Mouse (Mus musculus) C2C12 (cell line): ENCODE data around the gene Pou2f1. TPM values are rescaled to one million over a fixed set of nuclear protein-coding genes. Genes with fewer than 3 reads are reported as not detected.

ENCODE experiments used
- H3K27me3 ChIP-seq: one replicate; pipeline ENCODE4 v1.6.1; 2011; ENCODE audit not compliant: control insufficient read depth, insufficient read depth, insufficient read length
- H3K36me3 ChIP-seq: one replicate; pipeline ENCODE4 v1.6.1; 2011; ENCODE audit not compliant: control insufficient read depth, insufficient read depth
- H3K4me3 ChIP-seq: one replicate; pipeline ENCODE4 v1.5.1; 2011; ENCODE audit warnings: mild to moderate bottlenecking, control low read depth; ENCODE audit not compliant: poor library complexity, insufficient read depth, severe bottlenecking
- H3K79me2 ChIP-seq: one replicate; pipeline ENCODE4 v1.6.1; 2011; ENCODE audit not compliant: control insufficient read depth, insufficient read depth
- H3K79me3 ChIP-seq: one replicate; pipeline ENCODE4 v1.6.1; 2011; ENCODE audit warnings: low read depth, control low read depth
- H3ac ChIP-seq: one replicate; pipeline ENCODE3; 2011; ENCODE audit warnings: low read depth; ENCODE audit not compliant: control insufficient read depth, insufficient read length
- CEBPB ChIP-seq: IDR thresholded peaks from one replicate; pipeline ENCODE4 v1.6.1; 2011; ENCODE audit warnings: low read depth, mild to moderate bottlenecking, control low read depth, moderate library complexity
- CTCF ChIP-seq: IDR thresholded peaks from one replicate; pipeline ENCODE4 v1.5.1; 2011; ENCODE audit not compliant: control insufficient read depth, insufficient read depth, insufficient read length
- FOSL1 ChIP-seq: IDR thresholded peaks from one replicate; pipeline ENCODE4 v1.8.0; 2011; ENCODE audit warnings: mild to moderate bottlenecking, low read length; ENCODE audit not compliant: poor library complexity, insufficient read depth, severe bottlenecking
- MAX ChIP-seq: IDR thresholded peaks from one replicate; pipeline ENCODE4 v1.6.1; 2011; ENCODE audit warnings: mild to moderate bottlenecking, control low read depth
- MYOD1 ChIP-seq: IDR thresholded peaks from one replicate; pipeline ENCODE4 v1.6.1; 2011; ENCODE audit warnings: low read depth; ENCODE audit not compliant: control insufficient read depth, insufficient read length
- MYOG ChIP-seq: IDR thresholded peaks from one replicate; pipeline ENCODE4 v1.6.1; 2011; ENCODE audit not compliant: control insufficient read depth, insufficient read length; ENCODE audit errors: extremely low read depth
- USF1 ChIP-seq: IDR thresholded peaks from one replicate; pipeline ENCODE4 v1.6.1; 2011; ENCODE audit warnings: low read depth, mild to moderate bottlenecking, control low read depth, moderate library complexity
- polyA plus RNA-seq: library from polyadenylated mRNA; unstranded; fragments of >200 nt; fragmentation: generic; extraction: Trizol; gene quantifications from one replicate; pipeline ENCODE4 v1.2.1, GENCODE M21; 2012; ENCODE audit warnings: missing spikeins

The Pou2f1 gene
- polyA plus RNA-seq, 1 experiment: 3.2 TPM

GRCm38 (mm10) chr1:165988536-165988935 lies 13.9 kb downstream of the Pou2f1 start:
- H3K36me3 ChIP-seq: peaks cover 3% of the 10 kb centered on the region
- H3K79me3 ChIP-seq: peaks cover 67% of the 10 kb centered on the region
- no peak overlapping the region for H3K4me3 ChIP-seq
- no peaks in the 10 kb centered on the region for H3K27me3 ChIP-seq
- H3ac ChIP-seq: no peak overlapping the region
- peaks cover 98% of the 10 kb centered on the region for H3K79me2 ChIP-seq
- TF ChIP-seq MYOD1 (no peak), MYOG (no peak), USF1 (no peak), CEBPB (no peak), CTCF (no peak), MAX (no peak), FOSL1 (no peak)

- H3K79me3 ChIP-seq: peaks cover 67% of the 10 kb centered on the region
- H3K4me3 ChIP-seq: no peak overlapping the region
- TF ChIP-seq FOSL1: no peak
- no peak for TF ChIP-seq CTCF
- TF ChIP-seq MAX: no peak
- H3K27me3 ChIP-seq: no peaks in the 10 kb centered on the region
- peaks cover 98% of the 10 kb centered on the region for H3K79me2 ChIP-seq
- peaks cover 3% of the 10 kb centered on the region for H3K36me3 ChIP-seq
- no peak overlapping the region for H3ac ChIP-seq
These were observed 14.4 kb downstream of the Pou2f1 start for GRCm38 (mm10) chr1:165988072-165988471.

- Histone ChIP-seq H3K79me3 (peaks cover 57% of the 10 kb centered on the region), H3K4me3 (no peak overlapping the region), H3K36me3 (peaks cover 3% of the 10 kb centered on the region), H3ac (no peak overlapping the region), H3K27me3 (no peaks in the 10 kb centered on the region), H3K79me2 (peaks cover 98% of the 10 kb centered on the region)
- no peak for TF ChIP-seq MAX
- no peak for TF ChIP-seq MYOD1
- TF ChIP-seq FOSL1: no peak
- TF ChIP-seq CTCF: no peak
- no peak for TF ChIP-seq USF1
- no peak for TF ChIP-seq CEBPB
- no peak for TF ChIP-seq MYOG
These were observed 16.6 kb downstream of the Pou2f1 start for GRCm38 (mm10) chr1:165985743-165986360.

GRCm38 (mm10) chr1:165985186-165985585 lies 17.3 kb downstream of the Pou2f1 start:
- TF ChIP-seq FOSL1 (no peak), MYOD1 (no peak), CTCF (no peak), CEBPB (no peak), USF1 (no peak), MAX (no peak), MYOG (no peak)
- Histone ChIP-seq H3K27me3 (no peaks in the 10 kb centered on the region), H3ac (no peak overlapping the region), H3K4me3 (no peak overlapping the region), H3K79me2 (peaks cover 98% of the 10 kb centered on the region), H3K36me3 (peaks cover 3% of the 10 kb centered on the region), H3K79me3 (peaks cover 55% of the 10 kb centered on the region)

- Histone ChIP-seq H3K79me2 (peaks cover 99% of the 10 kb centered on the region), H3ac (no peak overlapping the region), H3K36me3 (no peaks in the 10 kb centered on the region), H3K4me3 (no peak overlapping the region), H3K27me3 (no peaks in the 10 kb centered on the region), H3K79me3 (peaks cover 40% of the 10 kb centered on the region)
- TF ChIP-seq CTCF (no peak), FOSL1 (no peak)
These were observed 25.6 kb downstream of the Pou2f1 start for GRCm38 (mm10) chr1:165976672-165977448.

- H3ac ChIP-seq: no peak overlapping the region
- TF ChIP-seq MYOD1 (no peak), USF1 (no peak), MAX (no peak), CTCF (no peak), FOSL1 (no peak), CEBPB (no peak)
- no peaks in the 10 kb centered on the region for H3K36me3 ChIP-seq
- no peak overlapping the region for H3K4me3 ChIP-seq
- no peaks in the 10 kb centered on the region for H3K27me3 ChIP-seq
- peaks cover 49% of the 10 kb centered on the region for H3K79me3 ChIP-seq
- peaks cover 84% of the 10 kb centered on the region for H3K79me2 ChIP-seq
These were observed 33.3 kb downstream of the Pou2f1 start for GRCm38 (mm10) chr1:165969001-165969690.
